Mouse (Mus musculus) midbrain, embryonic 16.5 days (tissue): ENCODE results near the gene Rbm26. TPM values are rescaled to one million over a fixed set of nuclear protein-coding genes. Genes with fewer than 3 reads are reported as not detected.

Source experiments
- ATAC-seq: fragments of 200-750 bp; cut with Nextera tagmentation; 2 replicates; pipeline ENCODE4 v1.8.0; 2017; ENCODE audit warnings: moderate TSS enrichment
- H3K27ac ChIP-seq: fragments of 300-500 bp; sonication (generic); 2 replicates; pipeline ENCODE4 v1.5.1; 2014; ENCODE audit warnings: mild to moderate bottlenecking, low read length, mixed read lengths
- H3K27me3 ChIP-seq: fragments of 300-500 bp; sonication (generic); 2 replicates; pipeline ENCODE4 v1.6.1; 2014; ENCODE audit warnings: low read depth, low read length, mixed read lengths; ENCODE audit not compliant: control insufficient read depth, insufficient read depth
- H3K36me3 ChIP-seq: fragments of 300-500 bp; sonication (generic); 2 replicates; pipeline ENCODE4 v1.6.1; 2014; ENCODE audit warnings: mild to moderate bottlenecking, low read length, moderate library complexity, mixed read lengths; ENCODE audit not compliant: control insufficient read depth, insufficient read depth
- H3K4me1 ChIP-seq: fragments of 300-500 bp; sonication (generic); 2 replicates; pipeline ENCODE4 v1.6.1; 2014; ENCODE audit warnings: mild to moderate bottlenecking, low read length, mixed read lengths; ENCODE audit not compliant: control insufficient read depth, insufficient read depth
- H3K4me2 ChIP-seq: fragments of 300-500 bp; sonication (generic); 2 replicates; pipeline ENCODE4 v1.6.1; 2014; ENCODE audit warnings: mild to moderate bottlenecking, low read length, mixed read lengths
- H3K4me3 ChIP-seq: fragments of 300-500 bp; sonication (generic); 2 replicates; pipeline ENCODE4 v1.5.1; 2014; ENCODE audit warnings: low read depth, mild to moderate bottlenecking, low read length, moderate library complexity, mixed read lengths
- H3K9ac ChIP-seq: fragments of 300-500 bp; sonication (generic); 2 replicates; pipeline ENCODE4 v1.6.1; 2014; ENCODE audit warnings: low read depth, low read length, mixed read lengths
- H3K9me3 ChIP-seq: fragments of 300-500 bp; sonication (generic); replicated peaks from 2 replicates; pipeline ENCODE4 v1.6.1; 2014; ENCODE audit warnings: mild to moderate bottlenecking, low read length, mixed read lengths; ENCODE audit not compliant: control insufficient read depth, poor library complexity, severe bottlenecking
- WGBS: fragments of 180-500 bp; shearing (Covaris S2); extraction: QIAGEN DNeasy Blood & Tissue Kit; methylation state at CpG from one replicate; pipeline ENCODE4 v1.1.7; 2014; 5-methylcytosine and 5-hydroxymethylcytosine counted together
- polyA plus RNA-seq: library from polyadenylated mRNA; unstranded; fragments of >200 nt; fragmentation: Nextera tagmentation; extraction: Ambion mirVana; gene quantifications from 2 replicates; pipeline ENCODE4 v1.2.1, GENCODE M21; 2015

Rbm26 gene
- polyA plus RNA-seq, 1 experiment from 2014 or later: 31.0 TPM

DNA sequence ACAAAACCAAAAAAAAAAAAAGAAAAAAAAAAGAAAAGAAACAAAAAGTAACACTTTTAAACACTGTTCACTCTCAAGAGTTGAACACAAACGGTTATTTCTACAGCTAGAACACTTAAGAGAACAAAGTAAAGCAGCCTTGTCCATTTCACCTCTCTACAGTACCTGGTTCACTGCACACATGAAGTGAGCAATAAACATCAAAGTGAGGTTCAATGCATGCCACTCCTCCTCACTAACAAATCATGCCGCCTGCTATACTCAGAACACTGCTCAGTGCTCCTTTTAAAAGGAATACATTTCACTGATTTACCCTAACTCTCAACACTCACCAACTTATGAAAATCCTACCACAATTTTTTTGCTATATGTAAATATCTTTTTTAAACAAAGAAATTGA lies 61.7 kb downstream of the Rbm26 start:
- Histone ChIP-seq H3K27me3 (no peaks in the 10 kb centered on the region), H3K27ac (no peak overlapping the region), H3K36me3 (peaks cover 3% of the 10 kb centered on the region), H3K9ac (no peak overlapping the region), H3K9me3 (no peaks in the 10 kb centered on the region), H3K4me2 (no peak overlapping the region), H3K4me3 (no peak overlapping the region), H3K4me1 (no peaks in the 10 kb centered on the region)
- no peak for ATAC-seq
- WGBS: 74% methylated on average over 2 of the region's 2 CpGs

DNA sequence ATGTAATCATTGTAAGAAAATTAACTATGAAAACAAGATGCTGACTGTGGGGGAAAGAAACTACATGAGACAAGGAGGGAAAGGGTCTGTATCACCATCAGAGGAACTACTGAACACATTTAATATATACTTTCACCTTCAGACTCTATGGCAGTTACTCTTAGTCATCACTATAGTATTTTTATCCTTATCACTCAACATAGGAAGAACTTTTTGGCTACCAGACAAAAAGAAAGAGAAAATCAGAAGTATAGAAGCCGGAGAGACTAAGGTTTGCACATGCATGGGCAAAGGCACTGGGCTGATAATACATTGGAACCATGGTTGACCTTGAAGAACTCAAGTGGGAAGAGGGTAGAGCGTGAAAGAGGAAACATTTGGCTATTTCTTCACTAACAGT lies 70.9 kb downstream of the Rbm26 start:
- H3K36me3 ChIP-seq: peaks cover 4% of the 10 kb centered on the region; the same call in 1 of the 2 replicates

DNA sequence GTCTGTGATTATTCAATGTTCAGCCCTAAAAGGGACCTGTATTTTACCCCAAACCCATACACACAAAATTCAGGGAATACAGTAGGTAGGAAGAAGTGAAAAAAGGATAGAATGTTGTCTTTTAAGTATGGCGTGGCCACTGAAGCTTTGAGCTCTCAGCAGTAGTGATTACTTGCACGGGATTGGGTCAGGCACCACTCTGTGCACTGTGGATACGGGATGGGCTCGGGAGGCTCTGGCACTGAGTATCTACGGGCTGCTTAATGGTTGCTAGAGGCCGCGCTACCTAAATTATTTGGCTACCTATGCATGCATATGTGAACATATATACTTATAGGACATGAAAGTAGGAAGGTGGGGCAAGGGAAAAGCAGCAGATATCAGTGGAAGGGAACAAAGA lies 78.3 kb downstream of the Rbm26 start:
- Histone ChIP-seq H3K36me3 (no peaks in the 10 kb centered on the region), H3K4me1 (no peaks in the 10 kb centered on the region), H3K27me3 (no peaks in the 10 kb centered on the region), H3K4me2 (no peak overlapping the region), H3K27ac (no peak overlapping the region), H3K9me3 (no peaks in the 10 kb centered on the region), H3K9ac (no peak overlapping the region), H3K4me3 (no peak overlapping the region)
- 0 out of 2 replicates have a peak, but pooled peaks have one; percentile 52 for ATAC-seq
- 78% methylated on average over 7 of the region's 7 CpGs for WGBS

More for the DNA sequence above, 70.9 kb downstream of the Rbm26 start:
- Histone ChIP-seq H3K4me1 (no peaks in the 10 kb centered on the region), H3K9ac (no peak overlapping the region), H3K27me3 (no peaks in the 10 kb centered on the region), H3K4me2 (no peak overlapping the region), H3K9me3 (no peaks in the 10 kb centered on the region), H3K4me3 (no peak overlapping the region), H3K27ac (no peak overlapping the region)
- ATAC-seq: no peak
- 100% methylated on average over 2 of the region's 2 CpGs for WGBS

DNA sequence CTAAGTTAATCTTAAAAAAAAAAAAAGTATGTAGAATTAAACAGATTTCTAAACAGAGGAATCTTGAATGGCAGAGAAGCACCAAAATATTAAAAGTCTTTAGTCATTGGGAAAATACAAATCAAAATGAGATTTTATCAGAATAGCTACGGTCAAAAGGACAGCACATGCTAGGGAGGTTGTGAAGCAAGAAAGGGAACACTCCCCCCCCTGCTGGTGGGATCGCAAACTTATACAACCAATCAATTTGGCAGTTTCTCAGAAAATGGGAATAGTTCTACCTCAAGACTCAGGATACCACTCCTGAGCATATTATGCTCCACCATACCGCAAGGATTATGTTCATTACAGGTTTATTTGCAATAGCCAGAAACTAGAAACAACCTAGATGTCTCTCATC lies 80.9 kb downstream of the Rbm26 start:
- no peak for ATAC-seq
- H3K4me3 ChIP-seq: no peak overlapping the region
- 57% methylated on average over 3 of the region's 3 CpGs for WGBS
- H3K9me3 ChIP-seq: no peaks in the 10 kb centered on the region
- no peak overlapping the region for H3K4me2 ChIP-seq
- no peaks in the 10 kb centered on the region for H3K27me3 ChIP-seq
- H3K27ac ChIP-seq: no peak overlapping the region
- H3K36me3 ChIP-seq: no peaks in the 10 kb centered on the region
- no peaks in the 10 kb centered on the region for H3K4me1 ChIP-seq
- H3K9ac ChIP-seq: no peak overlapping the region

DNA sequence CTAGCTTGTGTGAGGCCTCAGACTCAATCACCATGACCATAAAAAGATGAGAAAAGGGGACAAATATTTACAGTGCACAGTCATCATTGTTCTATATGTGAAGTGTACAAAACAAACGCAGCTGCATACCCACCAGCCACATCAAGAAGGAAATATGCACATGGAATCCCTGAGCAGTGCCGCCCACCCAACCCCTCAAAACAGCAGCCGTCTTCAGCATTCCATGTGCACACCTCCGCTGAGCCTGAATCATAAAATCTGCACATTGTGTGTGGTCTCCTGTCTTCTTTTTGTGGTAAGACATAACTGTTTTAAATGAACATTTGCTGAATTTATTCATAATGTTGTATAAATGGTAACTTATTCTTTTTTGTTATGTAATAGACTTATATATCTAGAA lies 90.1 kb downstream of the Rbm26 start:
- peaks cover 2% of the 10 kb centered on the region; the same call in 1 of the 2 replicates for H3K4me1 ChIP-seq
- H3K4me2 ChIP-seq: no peak overlapping the region
- no peaks in the 10 kb centered on the region for H3K36me3 ChIP-seq
- H3K9me3 ChIP-seq: no peaks in the 10 kb centered on the region
- no peak for ATAC-seq
- WGBS: 88% methylated on average over 4 of the region's 4 CpGs
- no peak overlapping the region for H3K4me3 ChIP-seq
- no peak overlapping the region for H3K27ac ChIP-seq
- no peaks in the 10 kb centered on the region for H3K27me3 ChIP-seq
- no peak overlapping the region for H3K9ac ChIP-seq

DNA sequence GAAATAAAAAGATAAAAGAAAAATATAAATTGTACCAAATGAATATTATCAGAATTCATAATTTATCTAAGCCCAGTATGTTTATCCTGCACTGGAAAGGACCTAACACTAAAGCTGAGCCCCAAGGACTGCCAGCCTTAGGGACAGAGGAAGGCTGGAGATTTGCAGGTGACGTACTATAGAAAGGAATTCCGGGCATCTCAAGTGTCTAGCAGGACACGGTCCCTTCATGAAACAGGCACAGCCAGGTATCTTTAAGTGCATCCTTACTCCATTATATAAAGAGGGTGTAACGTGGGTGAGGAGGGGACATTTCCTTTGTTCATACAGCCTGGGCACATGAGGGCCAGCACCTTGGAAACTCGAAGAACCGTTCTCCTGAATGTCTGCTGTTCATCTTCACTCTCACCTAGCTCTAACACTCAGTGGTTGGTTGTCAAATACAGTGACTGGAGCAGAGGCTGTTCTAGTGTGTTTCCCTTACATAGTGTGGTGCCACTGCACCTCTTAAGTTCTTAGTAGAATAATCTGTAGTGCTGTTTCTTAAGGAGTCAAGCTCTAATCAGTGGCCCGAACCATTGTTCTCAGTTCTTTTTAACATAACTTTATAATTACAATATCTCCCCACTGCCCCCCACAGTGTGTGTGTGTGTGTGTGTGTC lies 91.7 kb downstream of the Rbm26 start:
- no peak overlapping the region for H3K27ac ChIP-seq
- H3K9me3 ChIP-seq: no peaks in the 10 kb centered on the region
- no peak overlapping the region for H3K9ac ChIP-seq
- H3K4me3 ChIP-seq: no peak overlapping the region
- WGBS: 59% methylated on average over 7 of the region's 7 CpGs
- H3K27me3 ChIP-seq: no peaks in the 10 kb centered on the region
- no peaks in the 10 kb centered on the region for H3K36me3 ChIP-seq
- no peak overlapping the region for H3K4me2 ChIP-seq
- ATAC-seq: 0 out of 2 replicates have a peak, but pooled peaks have one; percentile 56
- peaks cover 2% of the 10 kb centered on the region; the same call in 1 of the 2 replicates for H3K4me1 ChIP-seq

DNA sequence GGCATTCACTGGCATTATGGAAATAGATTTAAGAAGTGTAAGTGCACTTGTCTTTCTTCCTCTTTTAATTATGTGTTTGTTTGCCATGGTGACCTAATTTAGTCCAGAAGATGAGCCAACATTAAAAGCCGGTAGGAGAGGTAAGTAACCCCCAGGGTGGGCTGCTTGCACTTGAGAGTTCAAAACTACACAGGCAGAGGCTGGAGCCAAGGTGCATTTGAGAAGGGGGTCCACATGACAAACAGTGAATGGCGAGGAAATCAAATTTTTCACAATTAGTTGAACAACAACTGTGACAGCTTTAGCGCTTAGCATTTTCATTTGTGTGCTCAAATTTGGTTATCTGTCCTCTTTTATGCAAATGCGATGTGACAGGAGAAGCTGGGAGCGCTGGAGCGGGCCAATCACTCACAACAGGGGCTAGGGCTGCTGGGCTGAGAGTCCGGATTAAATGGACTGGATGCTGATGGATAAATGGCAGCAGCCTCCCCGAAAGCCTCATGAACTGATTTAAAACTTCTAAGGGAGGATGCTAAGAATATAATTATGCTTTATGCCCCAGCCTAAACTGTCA lies 92.3 kb downstream of the Rbm26 start:
- Histone ChIP-seq H3K4me2 (no peak overlapping the region), H3K27me3 (no peaks in the 10 kb centered on the region), H3K36me3 (no peaks in the 10 kb centered on the region), H3K9ac (no peak overlapping the region), H3K27ac (no peak overlapping the region), H3K4me3 (no peak overlapping the region), H3K9me3 (no peaks in the 10 kb centered on the region), H3K4me1 (peaks cover 2% of the 10 kb centered on the region; the same call in 1 of the 2 replicates)
- WGBS: 19% methylated on average over 8 of the region's 8 CpGs
- peak; percentile 78 for ATAC-seq

DNA sequence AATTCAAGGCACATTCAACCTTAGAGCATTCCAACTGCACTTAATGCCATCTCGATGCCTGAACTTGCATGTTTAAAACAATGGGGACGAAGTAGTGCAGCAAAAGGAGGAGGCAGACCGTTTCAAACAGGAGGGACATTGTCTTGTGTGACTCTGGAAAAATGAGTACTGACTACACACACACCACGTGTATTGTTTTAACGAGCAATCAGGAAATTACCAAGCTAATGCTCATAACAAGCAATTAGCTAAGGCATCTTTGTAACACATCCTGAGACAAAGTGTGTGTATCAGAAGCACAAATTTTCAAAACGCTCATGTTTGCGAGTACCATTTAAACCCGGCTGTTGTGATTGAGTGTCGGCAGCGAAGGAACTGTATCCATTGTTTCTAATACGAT lies 93.0 kb downstream of the Rbm26 start:
- 89% methylated on average over 11 of the region's 11 CpGs for WGBS
- H3K4me2 ChIP-seq: no peak overlapping the region
- no peak overlapping the region for H3K9ac ChIP-seq
- H3K4me3 ChIP-seq: no peak overlapping the region
- H3K9me3 ChIP-seq: no peaks in the 10 kb centered on the region
- H3K36me3 ChIP-seq: no peaks in the 10 kb centered on the region
- no peak for ATAC-seq
- peaks cover 2% of the 10 kb centered on the region; the same call in 1 of the 2 replicates for H3K4me1 ChIP-seq
- H3K27ac ChIP-seq: no peak overlapping the region
- H3K27me3 ChIP-seq: no peaks in the 10 kb centered on the region

DNA sequence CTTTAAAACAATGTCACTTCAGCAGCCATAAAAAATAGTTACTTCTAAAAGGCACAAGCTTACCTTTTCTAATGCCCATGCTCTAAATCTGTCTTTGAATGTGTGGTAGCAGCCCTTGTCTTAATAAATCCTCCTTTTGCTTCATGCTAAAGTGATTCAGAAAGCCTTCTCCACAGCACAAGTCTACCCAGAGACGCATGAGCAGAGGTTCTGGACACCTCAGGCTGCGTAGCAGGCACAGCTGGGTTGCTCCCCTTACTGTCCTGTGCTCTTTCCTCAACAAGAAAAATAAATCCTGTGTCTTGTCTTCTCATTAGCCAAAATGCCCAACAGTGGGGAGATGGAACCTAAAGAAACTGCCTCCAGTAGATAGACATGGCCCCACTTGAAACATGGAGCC lies 102.4 kb downstream of the Rbm26 start:
- no peaks in the 10 kb centered on the region for H3K36me3 ChIP-seq
- no peak overlapping the region for H3K4me3 ChIP-seq
- H3K27me3 ChIP-seq: no peaks in the 10 kb centered on the region
- 93% methylated on average over 2 of the region's 2 CpGs for WGBS
- H3K9me3 ChIP-seq: no peaks in the 10 kb centered on the region
- no peaks in the 10 kb centered on the region for H3K4me1 ChIP-seq
- ATAC-seq: no peak
- H3K9ac ChIP-seq: no peak overlapping the region
- H3K4me2 ChIP-seq: no peak overlapping the region
- no peak overlapping the region for H3K27ac ChIP-seq
